Mouse (Mus musculus): ENCODE data around the gene Ttc33. TPM values are rescaled to one million over a fixed set of nuclear protein-coding genes. Genes with fewer than 3 reads are reported as not detected.

The Ttc33 gene
- polyA plus RNA-seq, 1 experiment from 2014 or later = 37.5 TPM

DNA sequence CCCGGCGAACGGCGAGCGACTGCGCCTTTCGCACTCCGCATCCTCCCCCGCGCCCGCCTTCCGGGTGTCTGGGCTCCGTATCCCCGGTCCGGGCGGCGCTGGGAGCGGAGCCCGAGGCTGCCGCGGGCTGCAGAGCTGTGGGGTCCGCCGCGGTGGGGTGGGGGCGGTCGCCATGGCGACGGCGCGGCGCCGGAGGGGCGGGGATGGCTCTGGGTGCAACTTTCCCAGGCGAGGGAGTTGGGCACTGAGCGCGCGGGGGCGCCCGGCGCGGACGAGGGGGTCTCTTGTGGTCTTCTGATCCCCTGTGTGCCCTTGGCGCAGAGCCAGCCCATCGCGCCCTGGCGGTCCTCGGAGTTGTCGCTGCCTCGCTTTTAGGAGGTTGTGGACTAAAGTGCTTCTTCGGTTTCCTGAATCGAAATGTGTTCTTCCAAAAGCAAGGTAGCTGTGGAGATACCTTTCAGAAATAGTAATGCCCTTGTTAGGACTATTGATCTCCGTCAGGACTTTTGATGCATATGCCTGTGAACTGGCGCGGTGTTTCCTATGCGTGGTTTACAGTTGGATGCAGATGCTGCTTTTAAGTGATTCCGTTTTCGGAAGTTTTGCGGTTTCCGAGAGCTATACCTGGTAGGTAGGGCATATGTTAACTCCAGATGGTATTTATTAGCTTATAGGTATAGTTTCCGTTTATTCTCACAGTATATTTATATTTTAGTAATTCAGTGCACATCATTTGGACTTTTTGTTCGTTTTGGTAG, 41.1 kb upstream of the Ttc33 start:
- Histone ChIP-seq H3K4me3 (ENCODE audit: low read depth, low read length) (peak overlapping the region; percentile 92), H3K36me3 (ENCODE audit: control insufficient read depth, insufficient read depth, low read length) (no peaks in the 10 kb centered on the region), H3K27me3 (ENCODE audit: control insufficient read depth, insufficient read depth, low read length) (no peaks in the 10 kb centered on the region), H3K27ac (ENCODE audit: low read depth, low read length) (peak overlapping the region; percentile 95), H3K9ac (ENCODE audit: low read depth, low read length) (peak overlapping the region; percentile 97), H3K9me3 (replicated peaks; ENCODE audit: control insufficient read depth, low read length) (no peaks in the 10 kb centered on the region), H3K4me2 (peak overlapping the region; percentile 83), H3K4me1 (ENCODE audit: control insufficient read depth, insufficient read depth, low read length) (peaks cover 8% of the 10 kb centered on the region)
- WGBS (ENCODE audit: insufficient replicate concordance) = under 1% methylated on average over 58 of the region's 61 CpGs
- ATAC-seq (replicated peaks; ENCODE audit: insufficient number of reproducible peaks, low FRiP score, low TSS enrichment) = peak; percentile 74

DNA sequence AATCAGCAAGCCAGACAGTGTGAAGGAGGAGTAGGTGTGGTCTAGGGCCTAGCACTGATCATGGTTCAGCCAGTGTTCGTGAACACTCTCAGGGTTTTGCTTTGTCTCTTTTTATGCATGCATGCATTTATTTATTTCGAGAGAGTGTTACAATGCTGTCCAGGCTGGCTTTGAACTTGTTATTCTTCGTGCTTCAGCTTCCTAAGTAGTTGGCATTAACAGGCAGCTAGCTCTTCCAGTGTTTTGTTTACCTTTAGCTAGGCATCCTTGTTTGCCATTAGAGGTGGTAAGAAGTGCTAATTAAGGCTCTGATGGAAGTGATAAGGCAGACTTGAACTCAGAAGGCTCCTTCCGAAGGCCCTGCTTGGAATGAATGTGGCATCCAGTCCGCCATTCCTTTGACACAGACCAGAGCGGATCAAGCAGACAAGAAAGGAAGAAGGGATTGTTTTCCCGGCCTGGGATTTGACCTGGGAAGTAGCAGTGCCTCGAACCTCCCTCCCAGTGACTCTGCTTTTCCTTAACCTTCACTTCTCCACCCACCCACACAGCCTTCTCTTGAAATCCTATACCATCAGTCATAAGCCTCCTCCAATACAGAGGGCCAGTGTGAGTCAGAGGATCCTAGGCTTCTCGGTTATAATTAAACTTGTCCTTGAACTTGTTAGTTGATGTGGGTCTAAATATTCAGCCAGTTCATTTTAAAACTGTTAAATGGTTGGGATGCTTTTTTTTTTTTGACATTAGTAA, 40.0 kb upstream of the Ttc33 start:
- H3K36me3 ChIP-seq (ENCODE audit: control insufficient read depth, insufficient read depth, low read length) = no peaks in the 10 kb centered on the region
- peak overlapping the region; percentile 83 for H3K4me2 ChIP-seq
- ATAC-seq (replicated peaks; ENCODE audit: insufficient number of reproducible peaks, low FRiP score, low TSS enrichment) = no peak
- peak overlapping the region; percentile 92 for H3K4me3 ChIP-seq (ENCODE audit: low read depth, low read length)
- H3K27ac ChIP-seq (ENCODE audit: low read depth, low read length) = peak overlapping the region; percentile 59; the same call in 1 of the 2 replicates
- H3K9me3 ChIP-seq (replicated peaks; ENCODE audit: control insufficient read depth, low read length) = no peaks in the 10 kb centered on the region
- 31% methylated on average over 9 of the region's 9 CpGs for whole genome bisulfite sequencing (ENCODE audit: insufficient replicate concordance)
- peaks cover 8% of the 10 kb centered on the region for H3K4me1 ChIP-seq (ENCODE audit: control insufficient read depth, insufficient read depth, low read length)
- H3K27me3 ChIP-seq (ENCODE audit: control insufficient read depth, insufficient read depth, low read length) = no peaks in the 10 kb centered on the region
- H3K9ac ChIP-seq (ENCODE audit: low read depth, low read length) = peak overlapping the region; percentile 60

GRCm38 (mm10) chr15:5149187-5149586, 36.1 kb upstream of the Ttc33 start:
- H3K4me2 ChIP-seq = no peak overlapping the region
- H3K4me1 ChIP-seq (ENCODE audit: control insufficient read depth, insufficient read depth, low read length) = peaks cover 11% of the 10 kb centered on the region
- no peaks in the 10 kb centered on the region for H3K36me3 ChIP-seq (ENCODE audit: control insufficient read depth, insufficient read depth, low read length)
- no peaks in the 10 kb centered on the region for H3K9me3 ChIP-seq (replicated peaks; ENCODE audit: control insufficient read depth, low read length)
- no peaks in the 10 kb centered on the region for H3K27me3 ChIP-seq (ENCODE audit: control insufficient read depth, insufficient read depth, low read length)
- no peak overlapping the region for H3K9ac ChIP-seq (ENCODE audit: low read depth, low read length)
- 86% methylated on average over 4 of the region's 4 CpGs for WGBS (ENCODE audit: insufficient replicate concordance)
- no peak overlapping the region for H3K4me3 ChIP-seq (ENCODE audit: low read depth, low read length)
- no peak overlapping the region for H3K27ac ChIP-seq (ENCODE audit: low read depth, low read length)
- no peak for ATAC-seq (replicated peaks; ENCODE audit: insufficient number of reproducible peaks, low FRiP score, low TSS enrichment)

DNA sequence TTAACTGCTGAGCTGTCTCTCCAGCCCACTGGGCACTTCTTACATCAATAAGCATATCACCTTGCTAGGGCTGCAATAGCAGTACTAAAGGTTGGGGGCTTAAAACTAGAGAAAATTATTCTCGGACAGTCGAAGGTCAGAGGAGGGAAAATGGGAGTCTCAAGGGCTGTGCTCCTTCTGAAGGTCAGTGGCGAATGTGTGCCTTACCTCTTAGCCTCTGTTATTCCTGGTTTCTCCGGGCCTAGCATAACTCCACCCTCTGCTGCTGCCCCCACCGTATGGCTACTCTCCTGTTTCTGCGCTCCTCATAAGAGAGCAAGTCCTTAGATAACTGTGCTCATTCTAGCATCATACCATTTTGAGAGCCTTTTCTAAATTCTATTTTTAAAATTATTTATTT, 33.2 kb upstream of the Ttc33 start:
- H3K27ac ChIP-seq (ENCODE audit: low read depth, low read length) = no peak overlapping the region
- no peaks in the 10 kb centered on the region for H3K9me3 ChIP-seq (replicated peaks; ENCODE audit: control insufficient read depth, low read length)
- H3K36me3 ChIP-seq (ENCODE audit: control insufficient read depth, insufficient read depth, low read length) = no peaks in the 10 kb centered on the region
- H3K27me3 ChIP-seq (ENCODE audit: control insufficient read depth, insufficient read depth, low read length) = no peaks in the 10 kb centered on the region
- 85% methylated on average over 6 of the region's 6 CpGs for WGBS (ENCODE audit: insufficient replicate concordance)
- no peak overlapping the region for H3K4me2 ChIP-seq
- no peak for ATAC-seq (replicated peaks; ENCODE audit: insufficient number of reproducible peaks, low FRiP score, low TSS enrichment)
- peaks cover 10% of the 10 kb centered on the region; the same call in 1 of the 2 replicates for H3K4me1 ChIP-seq (ENCODE audit: control insufficient read depth, insufficient read depth, low read length)
- no peak overlapping the region for H3K4me3 ChIP-seq (ENCODE audit: low read depth, low read length)
- H3K9ac ChIP-seq (ENCODE audit: low read depth, low read length) = no peak overlapping the region

GRCm38 (mm10) chr15:5154621-5155020, 30.7 kb upstream of the Ttc33 start:
- no peak overlapping the region for H3K9ac ChIP-seq (ENCODE audit: low read depth, low read length)
- no peak overlapping the region for H3K27ac ChIP-seq (ENCODE audit: low read depth, low read length)
- 67% methylated on average over 9 of the region's 9 CpGs for WGBS (ENCODE audit: insufficient replicate concordance)
- no peaks in the 10 kb centered on the region for H3K27me3 ChIP-seq (ENCODE audit: control insufficient read depth, insufficient read depth, low read length)
- H3K9me3 ChIP-seq (replicated peaks; ENCODE audit: control insufficient read depth, low read length) = no peaks in the 10 kb centered on the region
- no peak for ATAC-seq (replicated peaks; ENCODE audit: insufficient number of reproducible peaks, low FRiP score, low TSS enrichment)
- H3K4me1 ChIP-seq (ENCODE audit: control insufficient read depth, insufficient read depth, low read length) = peaks cover 10% of the 10 kb centered on the region; the same call in 1 of the 2 replicates
- no peaks in the 10 kb centered on the region for H3K36me3 ChIP-seq (ENCODE audit: control insufficient read depth, insufficient read depth, low read length)
- no peak overlapping the region for H3K4me2 ChIP-seq
- no peak overlapping the region for H3K4me3 ChIP-seq (ENCODE audit: low read depth, low read length)

DNA sequence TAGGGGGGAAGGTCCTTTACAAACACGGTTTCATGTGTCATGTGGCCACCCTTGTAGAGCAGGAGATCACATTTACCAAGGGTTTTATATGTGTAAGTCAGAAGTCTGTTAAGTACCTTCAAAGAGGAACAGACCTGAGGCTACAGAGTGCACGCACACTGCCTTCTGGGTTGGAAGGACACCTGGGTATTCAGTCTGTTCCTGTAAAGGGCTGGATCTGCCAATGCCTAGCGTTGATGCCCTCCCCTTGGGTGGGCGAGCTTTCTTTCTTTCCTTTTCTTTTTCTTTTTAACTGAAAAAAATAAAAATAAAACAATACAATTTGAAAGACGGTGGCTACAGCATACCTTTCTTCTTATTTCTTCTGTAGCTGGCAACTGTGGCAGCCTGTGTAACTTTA, 30.2 kb upstream of the Ttc33 start:
- no peaks in the 10 kb centered on the region for H3K36me3 ChIP-seq (ENCODE audit: control insufficient read depth, insufficient read depth, low read length)
- H3K4me1 ChIP-seq (ENCODE audit: control insufficient read depth, insufficient read depth, low read length) = peaks cover 10% of the 10 kb centered on the region; the same call in 1 of the 2 replicates
- no peak overlapping the region for H3K9ac ChIP-seq (ENCODE audit: low read depth, low read length)
- WGBS (ENCODE audit: insufficient replicate concordance) = 82% methylated on average over 5 of the region's 5 CpGs
- no peak overlapping the region for H3K4me3 ChIP-seq (ENCODE audit: low read depth, low read length)
- H3K9me3 ChIP-seq (replicated peaks; ENCODE audit: control insufficient read depth, low read length) = no peaks in the 10 kb centered on the region
- no peak for ATAC-seq (replicated peaks; ENCODE audit: insufficient number of reproducible peaks, low FRiP score, low TSS enrichment)
- H3K4me2 ChIP-seq = no peak overlapping the region
- H3K27ac ChIP-seq (ENCODE audit: low read depth, low read length) = no peak overlapping the region
- no peaks in the 10 kb centered on the region for H3K27me3 ChIP-seq (ENCODE audit: control insufficient read depth, insufficient read depth, low read length)

DNA sequence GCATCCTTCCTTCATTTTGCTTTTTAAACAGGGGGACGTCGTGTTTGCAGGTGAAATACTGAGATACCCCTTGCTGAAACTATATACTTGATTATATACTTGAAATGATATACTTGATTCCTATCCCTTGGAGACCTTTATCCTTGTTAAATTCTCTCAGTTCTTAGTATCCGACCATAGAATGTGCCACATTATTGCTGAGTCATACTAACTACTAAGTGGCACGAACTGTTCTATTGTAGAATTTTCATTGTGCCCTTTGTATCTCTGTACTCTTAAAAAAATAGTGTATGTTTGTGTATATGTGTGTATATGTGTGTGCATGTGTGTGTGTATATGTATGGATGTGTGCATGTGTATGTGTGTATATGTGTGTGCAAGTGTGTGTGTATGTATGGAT, 29.0 kb upstream of the Ttc33 start:
- 90% methylated on average over 4 of the region's 4 CpGs for WGBS (ENCODE audit: insufficient replicate concordance)
- no peak for ATAC-seq (replicated peaks; ENCODE audit: insufficient number of reproducible peaks, low FRiP score, low TSS enrichment)
- Histone ChIP-seq H3K9me3 (replicated peaks; ENCODE audit: control insufficient read depth, low read length) (no peaks in the 10 kb centered on the region), H3K27me3 (ENCODE audit: control insufficient read depth, insufficient read depth, low read length) (no peaks in the 10 kb centered on the region), H3K4me2 (no peak overlapping the region), H3K9ac (ENCODE audit: low read depth, low read length) (no peak overlapping the region), H3K27ac (ENCODE audit: low read depth, low read length) (no peak overlapping the region), H3K4me3 (ENCODE audit: low read depth, low read length) (no peak overlapping the region), H3K4me1 (ENCODE audit: control insufficient read depth, insufficient read depth, low read length) (peaks cover 10% of the 10 kb centered on the region; the same call in 1 of the 2 replicates), H3K36me3 (ENCODE audit: control insufficient read depth, insufficient read depth, low read length) (no peaks in the 10 kb centered on the region)

DNA sequence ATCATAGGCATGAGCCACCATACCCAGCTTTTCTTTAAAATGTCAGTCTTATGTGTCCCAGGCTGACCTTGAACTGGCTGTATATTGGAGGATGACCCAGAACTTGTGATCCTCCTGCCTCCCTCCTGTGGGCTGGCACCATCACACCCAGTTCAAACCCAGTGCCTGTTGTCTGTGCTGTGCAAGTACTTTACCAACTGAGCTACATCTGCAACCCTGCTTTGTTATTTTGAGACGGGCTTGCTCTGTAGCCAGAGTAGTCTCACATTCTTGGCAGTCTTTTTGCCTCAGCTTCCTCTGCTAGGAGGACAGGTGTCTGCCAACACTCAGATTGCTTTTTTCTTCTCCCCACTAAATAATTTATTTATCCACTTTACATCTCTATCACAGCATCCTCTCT, 27.9 kb upstream of the Ttc33 start:
- Histone ChIP-seq H3K9me3 (replicated peaks; ENCODE audit: control insufficient read depth, low read length) (no peaks in the 10 kb centered on the region), H3K4me2 (no peak overlapping the region), H3K27me3 (ENCODE audit: control insufficient read depth, insufficient read depth, low read length) (no peaks in the 10 kb centered on the region), H3K4me1 (ENCODE audit: control insufficient read depth, insufficient read depth, low read length) (peaks cover 10% of the 10 kb centered on the region; the same call in 1 of the 2 replicates), H3K9ac (ENCODE audit: low read depth, low read length) (no peak overlapping the region), H3K4me3 (ENCODE audit: low read depth, low read length) (no peak overlapping the region), H3K27ac (ENCODE audit: low read depth, low read length) (no peak overlapping the region), H3K36me3 (ENCODE audit: control insufficient read depth, insufficient read depth, low read length) (no peaks in the 10 kb centered on the region)
- 60% methylated on average over 1 of the region's 1 CpGs for WGBS (ENCODE audit: insufficient replicate concordance)
- no peak for ATAC-seq (replicated peaks; ENCODE audit: insufficient number of reproducible peaks, low FRiP score, low TSS enrichment)

All from heart, embryonic 11.5 days (tissue).